Mouse (Mus musculus) frontal cortex, adult 2 months (tissue): ENCODE data around the gene Fam47e. TPM values are rescaled to one million over a fixed set of nuclear protein-coding genes. Genes with fewer than 3 reads are reported as not detected.
A peak's percentile ranks its signal among the peaks of the same experiment; 100 is the strongest.

Experiments
- DNase-seq, 2 experiments: peaks; one replicate each; pipeline ENCODE4 v3.0.0; 2022; ENCODE audit warnings: low spot score in 1 of 2; ENCODE audit errors: extremely low spot score in 1 of 2
- polyA plus RNA-seq: library from polyadenylated mRNA; depleted of rRNA; stranded (reverse); fragments of >200 nt; gene quantifications from 2 replicates; pipeline ENCODE4 v1.2.3, GENCODE M21; 2012; rRNA removed

The Fam47e gene
- polyA plus RNA-seq, 1 experiment = 0.26 TPM

DNA sequence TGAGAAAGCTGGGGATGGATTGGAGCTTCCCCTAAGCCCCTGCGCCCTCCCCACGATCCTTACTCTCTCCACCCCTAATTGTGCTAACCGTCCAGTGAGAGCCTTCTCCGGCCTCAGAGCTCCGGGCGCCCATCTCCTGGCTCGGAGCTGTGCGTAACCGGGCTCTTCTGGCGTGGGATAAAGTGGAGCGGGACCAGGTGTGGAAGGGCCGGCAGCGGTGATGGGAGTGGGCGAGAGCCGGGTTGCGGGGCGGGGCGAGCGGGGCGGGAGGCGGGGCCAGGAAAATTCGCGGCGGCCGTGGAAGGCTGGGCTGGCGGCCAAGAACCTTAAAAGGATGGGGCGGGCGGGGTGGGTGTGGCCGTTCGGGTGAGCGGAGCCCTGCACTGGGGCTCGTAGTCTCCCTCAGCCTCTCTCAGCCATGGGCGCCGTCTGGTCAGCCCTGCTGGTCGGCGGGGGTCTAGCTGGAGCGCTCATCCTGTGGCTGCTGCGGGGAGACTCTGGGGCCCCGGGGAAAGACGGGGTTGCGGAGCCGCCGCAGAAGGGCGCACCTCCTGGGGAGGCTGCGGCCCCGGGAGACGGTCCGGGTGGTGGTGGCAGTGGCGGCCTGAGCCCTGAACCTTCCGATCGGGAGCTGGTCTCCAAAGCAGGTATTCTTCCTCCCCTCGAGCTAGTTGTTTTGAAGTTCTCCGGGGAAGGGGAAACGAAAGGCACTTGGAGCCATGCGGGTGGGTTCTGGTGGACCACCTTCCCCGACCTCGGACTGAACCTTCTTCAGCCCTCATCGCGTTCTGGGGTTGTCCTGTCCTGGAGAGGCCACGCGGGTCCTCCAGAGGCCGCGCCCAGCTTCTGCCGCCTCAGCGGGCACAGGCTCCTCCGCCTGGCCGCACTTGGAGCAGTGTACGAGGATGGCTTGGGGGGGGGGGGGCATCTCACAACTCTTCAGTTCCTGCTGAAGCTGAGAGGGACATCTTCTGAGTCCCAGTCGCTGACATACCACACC lies 48.1 kb downstream of the Fam47e start, which contains the start of gene Stbd1:
TSS of gene Stbd1 (plus strand) at position 351 of the 1,000 bp plus-strand sequence.
- DNase-seq = peak in 1 of 2 experiments; percentile 22

DNA sequence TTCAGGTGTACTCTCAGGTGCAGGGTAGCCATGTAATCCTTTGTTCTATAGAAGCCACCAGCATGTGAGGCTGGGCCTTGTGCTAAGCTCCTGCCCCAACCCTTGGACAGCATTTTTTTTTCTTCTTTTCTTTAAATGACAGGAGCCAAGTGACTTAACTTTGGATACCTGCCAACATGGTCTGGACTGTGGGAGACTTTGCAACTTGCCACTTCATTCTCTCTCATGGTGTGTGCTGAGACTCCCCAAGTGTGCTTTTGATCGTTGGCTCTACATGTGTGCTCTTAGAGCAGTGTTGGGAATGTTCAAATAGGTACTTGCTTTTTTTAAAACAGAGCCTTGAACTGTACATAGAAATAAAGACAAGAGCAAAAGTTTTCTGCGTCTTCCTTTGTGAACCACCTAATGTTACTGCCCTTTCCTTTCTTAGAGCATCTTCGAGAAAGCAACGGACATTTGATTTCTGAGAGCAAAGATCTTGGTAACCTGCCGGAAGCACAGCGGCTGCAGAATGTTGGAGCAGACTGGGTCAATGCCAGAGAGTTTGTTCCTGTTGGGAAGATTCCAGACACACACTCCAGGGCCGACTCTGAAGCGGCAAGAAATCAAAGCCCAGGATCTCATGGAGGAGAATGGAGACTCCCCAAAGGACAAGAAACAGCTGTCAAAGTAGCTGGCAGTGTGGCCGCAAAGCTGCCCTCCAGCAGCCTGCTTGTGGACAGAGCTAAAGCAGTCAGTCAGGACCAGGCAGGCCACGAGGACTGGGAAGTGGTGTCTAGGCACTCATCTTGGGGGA lies 49.8 kb downstream of the Fam47e start:
- no peak for DNase-seq

DNA sequence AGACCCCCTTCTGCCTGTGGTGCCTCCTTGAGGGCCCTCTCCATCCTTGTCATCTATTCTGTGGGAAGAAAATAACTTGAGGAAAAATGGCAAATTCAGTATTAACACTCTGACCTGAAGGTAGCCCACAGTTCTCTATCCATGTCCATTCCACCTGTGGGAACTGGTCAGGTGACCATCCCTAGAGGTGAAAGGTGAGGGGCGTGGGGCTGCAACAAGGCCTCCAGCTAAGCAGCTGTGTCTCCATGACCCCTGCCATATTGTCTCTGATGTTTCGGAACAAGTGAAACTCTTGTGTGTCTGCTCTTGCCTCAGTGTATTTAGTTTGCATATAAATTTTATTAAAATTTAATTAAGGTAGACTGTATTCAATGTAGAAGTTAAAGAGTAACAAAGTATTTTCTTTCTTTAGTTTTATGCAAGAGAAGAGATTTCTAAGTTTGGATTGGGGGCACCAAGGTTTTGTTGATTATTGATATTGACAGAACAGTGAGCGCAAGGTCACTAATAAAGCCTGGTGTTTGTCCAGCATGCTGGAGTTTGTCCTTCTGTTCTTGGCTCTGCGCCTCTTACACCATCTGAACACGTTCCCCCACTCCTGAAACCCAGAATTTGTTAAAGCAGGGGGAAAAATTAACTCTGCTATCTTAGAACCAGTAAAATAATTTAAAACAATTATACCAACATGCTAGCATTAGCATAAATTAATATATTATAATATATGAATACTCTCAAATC lies 52.8 kb downstream of the Fam47e start:
- DNase-seq = no peak

DNA sequence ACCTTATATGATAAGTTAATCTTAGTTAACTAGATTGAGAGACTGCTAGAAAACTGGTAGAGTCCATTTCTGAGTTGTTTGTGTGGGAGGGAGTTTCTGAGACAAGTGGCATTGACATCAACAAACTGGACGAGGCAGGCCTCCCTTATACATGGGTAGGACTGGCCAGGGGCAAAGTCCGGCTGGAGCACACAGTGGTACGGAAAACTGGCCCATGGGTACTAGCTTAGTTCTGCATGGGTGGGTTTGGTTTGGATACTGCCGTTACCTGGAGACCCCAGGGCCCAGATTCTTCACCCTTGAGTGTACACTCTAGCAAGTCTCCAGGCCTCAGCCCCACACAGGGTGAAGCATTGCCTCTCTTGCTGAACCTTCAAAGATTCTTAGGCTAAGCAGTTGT lies 57.9 kb downstream of the Fam47e start:
- DNase-seq = no peak

GRCm38 (mm10) chr5:92621883-92622282 lies 67.0 kb downstream of the Fam47e start:
- no peak for DNase-seq

DNA sequence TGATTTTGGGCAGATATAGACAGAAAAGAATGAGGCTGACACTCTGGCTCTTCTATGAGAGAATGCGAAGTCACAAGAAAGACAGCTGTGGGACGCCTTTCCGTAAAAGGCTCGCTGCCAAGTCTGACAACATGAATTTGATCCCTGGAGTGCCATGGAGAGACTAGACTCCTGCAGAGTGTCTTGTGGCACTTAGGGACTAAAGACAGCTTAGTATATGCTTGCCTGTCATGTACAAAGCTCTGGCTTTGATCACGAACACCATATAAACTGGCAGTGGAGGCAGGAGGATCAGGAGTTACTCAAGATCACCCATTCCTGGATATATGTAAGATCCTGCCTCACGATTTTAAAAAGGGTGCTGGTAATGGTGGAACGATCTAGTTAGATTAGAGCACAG lies 73.0 kb downstream of the Fam47e start:
- no peak for DNase-seq

- DNase-seq = no peak
These were observed 78.7 kb downstream of the Fam47e start for GRCm38 (mm10) chr5:92633526-92633925.

DNA sequence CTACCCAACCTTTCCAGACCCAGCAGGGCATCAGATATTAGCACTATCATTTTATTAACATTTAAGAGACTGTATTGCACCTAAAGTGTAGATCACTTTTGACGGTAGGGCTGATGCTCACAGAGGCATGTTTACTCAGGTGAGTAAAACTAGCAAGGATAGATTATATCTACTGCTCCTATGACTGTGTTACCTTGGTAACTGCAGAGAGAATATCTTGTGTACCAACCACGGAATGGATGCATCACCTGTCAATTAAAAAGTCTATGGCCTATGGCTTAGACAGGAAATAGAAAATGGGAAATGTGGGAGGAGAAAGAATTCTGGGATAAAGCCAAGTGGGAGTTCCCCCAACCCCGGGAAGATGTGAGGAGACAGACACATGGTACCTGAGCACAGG lies 80.0 kb downstream of the Fam47e start:
- DNase-seq = no peak

DNA sequence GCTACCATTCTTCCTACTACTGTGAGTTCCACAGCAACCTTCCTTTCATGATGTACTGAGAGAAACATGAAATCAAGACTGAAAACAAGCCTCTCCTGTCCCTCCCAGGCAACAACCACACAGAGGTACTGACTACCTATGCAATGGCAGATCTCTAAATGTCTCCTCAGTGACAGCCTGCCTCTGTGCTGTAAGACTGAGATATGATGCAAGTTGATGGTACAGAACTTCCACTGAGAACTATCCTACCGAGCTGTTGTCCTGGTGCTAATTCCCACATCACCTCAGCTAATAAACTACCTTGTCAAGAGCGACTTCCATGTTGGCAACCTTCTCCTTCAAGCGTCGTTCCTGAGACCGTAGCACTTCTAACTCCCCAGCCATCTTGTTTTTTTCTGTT lies 81.0 kb downstream of the Fam47e start:
- DNase-seq = no peak

DNA sequence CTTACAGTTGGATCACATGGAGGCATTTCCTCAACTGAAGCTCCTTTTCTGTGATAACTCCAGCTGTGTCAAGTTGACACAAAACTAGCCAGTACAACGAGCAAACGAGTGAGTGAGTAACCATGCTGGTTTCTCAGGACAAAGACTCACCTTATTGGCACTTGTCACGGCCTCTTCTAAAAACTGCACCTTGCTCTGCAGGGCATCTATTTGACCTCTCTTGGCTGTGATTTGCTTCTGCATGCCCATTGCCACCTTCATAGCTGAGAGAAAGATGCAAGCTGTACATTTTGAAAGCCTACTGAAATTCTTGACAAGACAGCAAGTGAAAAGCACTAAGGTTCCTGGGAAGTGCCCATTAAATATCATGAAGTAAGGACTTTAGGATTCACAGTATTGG lies 86.0 kb downstream of the Fam47e start:
- no peak for DNase-seq

Other genes with a start within 250 kb of the Fam47e start
- 13.0 and 15.4 TPM in 2 replicates for gene Sdad1, start 244.6 kb upstream of the Fam47e start, polyA plus RNA-seq
- 0.15 and 0.22 TPM in 2 replicates for gene Cxcl9, start 227.0 kb upstream of the Fam47e start, polyA plus RNA-seq
- gene Art3, start 223.2 kb upstream of the Fam47e start, polyA plus RNA-seq = 17.5 and 18.0 TPM in 2 replicates
- 1.4 and 1.9 TPM in 2 replicates for gene Cxcl10, start 206.2 kb upstream of the Fam47e start, polyA plus RNA-seq
- gene Nup54, start 119.8 kb upstream of the Fam47e start, polyA plus RNA-seq = 27.7 and 29.2 TPM in 2 replicates
- gene Scarb2, start 48.2 kb upstream of the Fam47e start, polyA plus RNA-seq = 67.6 TPM in 2 replicates
- gene Stbd1, start 48.0 kb downstream of the Fam47e start, polyA plus RNA-seq = 0.56 and 0.71 TPM in 2 replicates
- 0.40 and 0.66 TPM in 2 replicates for gene Ccdc158, start 120.2 kb downstream of the Fam47e start, polyA plus RNA-seq
- gene Shroom3, start 128.4 kb downstream of the Fam47e start, polyA plus RNA-seq = 2.1 and 2.6 TPM in 2 replicates